Comparison of ENCODE assay signal across 8 mouse cellular contexts in genomic region chrX:13845141-13845857, GRCm38 (mm10). TPM values are rescaled to one million over a fixed set of nuclear protein-coding genes. Genes with fewer than 3 reads are reported as not detected.
DNase-seq lines count a peak whose midpoint lies in the region; ATAC-seq and TF ChIP-seq lines count a peak whose summit lies in the region.

No protein-coding gene starts in this region.

- no peak for TF ChIP-seq POLR2A in myocyte (IDR thresholded peaks at IDR 0.05; ENCODE audit: insufficient read length, low read depth)

- H3K79me2 ChIP-seq in myocyte (ENCODE audit: control insufficient read depth, insufficient read depth), result peaks cover 54% of the 10 kb centered on the region

- H3K27me3 ChIP-seq in intestine, embryonic 15.5 days (replicated peaks), result no peaks in the 10 kb centered on the region
- H3K27me3 ChIP-seq in limb, embryonic 13.5 days, result no peaks in the 10 kb centered on the region
- no peaks in the 10 kb centered on the region for H3K27me3 ChIP-seq in myocyte (ENCODE audit: control insufficient read depth, insufficient read depth, insufficient read length)

- peak; percentile 10 for DNase-seq in layer of hippocampus, adult 11-12 months (ENCODE audit: low spot score)
- DNase-seq in layer of hippocampus, adult 9-10 months (ENCODE audit: low spot score), result no peak
- DNase-seq in adrenal gland, adult 2 months, result peak; percentile 19

- H3K9ac ChIP-seq in intestine, embryonic 15.5 days, result peak overlapping the region; percentile 65
- peak overlapping the region; percentile 80 for H3K9ac ChIP-seq in limb, embryonic 13.5 days

- no peaks in the 10 kb centered on the region for H3K9me3 ChIP-seq in intestine, embryonic 15.5 days
- no peaks in the 10 kb centered on the region for H3K9me3 ChIP-seq in limb, embryonic 13.5 days

- no peaks in the 10 kb centered on the region for H3K36me3 ChIP-seq in intestine, embryonic 15.5 days
- no peaks in the 10 kb centered on the region for H3K36me3 ChIP-seq in limb, embryonic 13.5 days
- no peaks in the 10 kb centered on the region for H3K36me3 ChIP-seq in myocyte (ENCODE audit: control insufficient read depth, insufficient read depth)

- H3K4me2 ChIP-seq in intestine, embryonic 15.5 days (replicated peaks), result peak overlapping the region; percentile 56
- H3K4me2 ChIP-seq in limb, embryonic 13.5 days (replicated peaks), result peak overlapping the region; percentile 61
- H3K4me2 ChIP-seq in myocyte (ENCODE audit: low read depth), result peak overlapping the region; percentile 40

- 0 out of 2 replicates have a peak, but pooled peaks have one; percentile 21 for ATAC-seq in frontal cortex, adult (ENCODE audit: low TSS enrichment)
- ATAC-seq in intestine, embryonic 15.5 days, result 0 out of 2 replicates have a peak, but pooled peaks have one; percentile 3
- 0 out of 2 replicates have a peak, but pooled peaks have one; percentile 2 for ATAC-seq in limb, embryonic 13.5 days (ENCODE audit: low FRiP score, low read depth)
- no peak for ATAC-seq in megakaryocyte progenitor cell, adult 5-6 weeks (replicated peaks; ENCODE audit: poor library complexity)

- H3K27ac ChIP-seq in intestine, embryonic 15.5 days, result peak overlapping the region; percentile 75
- H3K27ac ChIP-seq in limb, embryonic 13.5 days, result peak overlapping the region; percentile 82

- H3K4me3 ChIP-seq in intestine, embryonic 15.5 days (replicated peaks), result peak overlapping the region; percentile 54
- H3K4me3 ChIP-seq in limb, embryonic 13.5 days, result peak overlapping the region; percentile 60
- peak overlapping the region; percentile 59 for H3K4me3 ChIP-seq in myocyte

- peak overlapping the region; percentile 60 for H3ac ChIP-seq in myocyte (ENCODE audit: control insufficient read depth, insufficient read length)

- 21% methylated on average over 22 of the region's 22 CpGs for WGBS in intestine, embryonic 15.5 days
- WGBS in limb, embryonic 13.5 days, result 21% methylated on average over 22 of the region's 22 CpGs

- H3K4me1 ChIP-seq in intestine, embryonic 15.5 days (replicated peaks), result no peaks in the 10 kb centered on the region
- no peaks in the 10 kb centered on the region for H3K4me1 ChIP-seq in limb, embryonic 13.5 days

TF ChIP-seq in myocyte, 11 proteins besides CTCF, POLR2A, EP300 and RAD21:
- no peak for TF ChIP-seq TCF3 (IDR thresholded peaks at IDR 0.05; ENCODE audit: insufficient read length, low read depth)

RNA-seq across cellular contexts. Expression of gene Cask, which starts 5.9 kb away (rescaled TPM):
- 10 to 100 TPM; 29.7 to 35.5 TPM for total RNA-seq in adrenal gland, adult 2 months (2021)
- 3.6 and 6.0 TPM in 2 replicates for polyA plus RNA-seq in adrenal gland, adult 2 months (2012; rRNA removed)
- 10.9 and 11.3 TPM in 2 replicates for polyA plus RNA-seq in intestine, embryonic 15.5 days (2015; fragmentation: Nextera tagmentation; extraction: Ambion mirVana)
- polyA plus RNA-seq in limb, embryonic 13.5 days (2015; fragmentation: Nextera tagmentation; extraction: Ambion mirVana), result 20.4 and 20.6 TPM in 2 replicates
- 12.0 TPM for polyA plus RNA-seq in myocyte (2012; fragmentation: generic; extraction: Trizol)
- 20.5 and 25.2 TPM in 2 replicates for total RNA-seq in megakaryocyte progenitor cell, adult 5-6 weeks (2015)
- total RNA-seq in megakaryocyte progenitor cell, adult 5-6 weeks (2017), result 23.1 and 27.8 TPM in 2 replicates
